Mouse (Mus musculus) neural tube, embryonic 11.5 days (tissue): ENCODE data around the gene Plppr5. TPM values are rescaled to one million over a fixed set of nuclear protein-coding genes. Genes with fewer than 3 reads are reported as not detected.

Source experiments
- ATAC-seq: fragments of 200-750 bp; cut with Nextera tagmentation; 2 replicates; pipeline ENCODE4 v1.8.0; 2017; ENCODE audit warnings: moderate number of reproducible peaks, mild to moderate bottlenecking, moderate TSS enrichment, moderate library complexity; ENCODE audit not compliant: insufficient read depth, low FRiP score, low TSS enrichment
- DNase-seq: peaks from one replicate; pipeline ENCODE4 v3.0.0-alpha.2; 2015; ENCODE audit warnings: low spot score
- H3K27ac ChIP-seq: fragments of 300-500 bp; sonication (generic); 2 replicates; pipeline ENCODE4 v1.5.1; 2014; ENCODE audit warnings: low read depth, mild to moderate bottlenecking, low read length
- H3K27me3 ChIP-seq: fragments of 300-500 bp; sonication (generic); 2 replicates; pipeline ENCODE4 v1.6.1; 2014; ENCODE audit warnings: mild to moderate bottlenecking, low read length, mixed read lengths; ENCODE audit not compliant: control insufficient read depth, insufficient read depth
- H3K36me3 ChIP-seq: fragments of 300-500 bp; sonication (generic); 2 replicates; pipeline ENCODE4 v1.6.1; 2014; ENCODE audit warnings: mild to moderate bottlenecking, low read length, moderate library complexity, mixed read lengths; ENCODE audit not compliant: control insufficient read depth, insufficient read depth
- H3K4me1 ChIP-seq: fragments of 300-500 bp; sonication (generic); 2 replicates; pipeline ENCODE4 v1.6.1; 2014; ENCODE audit warnings: low read length, mixed read lengths; ENCODE audit not compliant: control insufficient read depth, insufficient read depth
- H3K4me2 ChIP-seq: fragments of 300-500 bp; sonication (generic); 2 replicates; pipeline ENCODE4 v1.6.1; 2014; ENCODE audit warnings: low read depth, mild to moderate bottlenecking, moderate library complexity
- H3K4me3 ChIP-seq: fragments of 300-500 bp; sonication (generic); 2 replicates; pipeline ENCODE4 v1.5.1; 2014; ENCODE audit warnings: low read depth, low read length
- H3K9ac ChIP-seq: fragments of 300-500 bp; sonication (generic); 2 replicates; pipeline ENCODE4 v1.6.1; 2014; ENCODE audit warnings: mild to moderate bottlenecking, low read length
- H3K9me3 ChIP-seq: fragments of 300-500 bp; sonication (generic); 2 replicates; pipeline ENCODE4 v1.6.1; 2016; ENCODE audit warnings: low read length; ENCODE audit not compliant: control insufficient read depth
- WGBS: fragments of 180-500 bp; shearing (Covaris S2); extraction: QIAGEN DNeasy Blood & Tissue Kit; methylation state at CpG from one replicate; pipeline ENCODE4 v1.1.7; 2014; 5-methylcytosine and 5-hydroxymethylcytosine counted together
- polyA plus RNA-seq: library from polyadenylated mRNA; unstranded; fragments of >200 nt; fragmentation: Nextera tagmentation; extraction: Ambion mirVana; gene quantifications from 2 replicates; pipeline ENCODE4 v1.2.1, GENCODE M21; 2014

The Plppr5 gene
- polyA plus RNA-seq, 1 experiment from 2014 or later, result 0.24 TPM

- Histone ChIP-seq H3K27ac (no peak overlapping the region), H3K9ac (no peak overlapping the region), H3K27me3 (no peaks in the 10 kb centered on the region), H3K36me3 (no peaks in the 10 kb centered on the region), H3K4me2 (no peak overlapping the region), H3K9me3 (no peaks in the 10 kb centered on the region), H3K4me3 (no peak overlapping the region), H3K4me1 (no peaks in the 10 kb centered on the region)
- ATAC-seq (no peak), DNase-seq (no peak)
- 93% methylated on average over 6 of the region's 6 CpGs for WGBS
These were observed 104.6 kb downstream of the Plppr5 start for GRCm38 (mm10) chr3:117679189-117679588.

GRCm38 (mm10) chr3:117684640-117685039 is 110.0 kb downstream of the Plppr5 start:
- 78% methylated on average over 6 of the region's 6 CpGs for WGBS
- Histone ChIP-seq H3K27ac (no peak overlapping the region), H3K36me3 (no peaks in the 10 kb centered on the region), H3K9me3 (no peaks in the 10 kb centered on the region), H3K4me2 (no peak overlapping the region), H3K9ac (no peak overlapping the region), H3K4me3 (no peak overlapping the region), H3K4me1 (no peaks in the 10 kb centered on the region), H3K27me3 (no peaks in the 10 kb centered on the region)
- ATAC-seq, result no peak
- DNase-seq, result no peak

GRCm38 (mm10) chr3:117686036-117686435 is 111.4 kb downstream of the Plppr5 start:
- ATAC-seq (no peak), DNase-seq (no peak)
- Histone ChIP-seq H3K9ac (no peak overlapping the region), H3K4me3 (no peak overlapping the region), H3K27ac (no peak overlapping the region), H3K36me3 (no peaks in the 10 kb centered on the region), H3K27me3 (no peaks in the 10 kb centered on the region), H3K4me2 (no peak overlapping the region), H3K4me1 (no peaks in the 10 kb centered on the region), H3K9me3 (no peaks in the 10 kb centered on the region)
- 83% methylated on average over 3 of the region's 3 CpGs for WGBS

- Histone ChIP-seq H3K4me2 (no peak overlapping the region), H3K27me3 (no peaks in the 10 kb centered on the region), H3K4me3 (no peak overlapping the region), H3K4me1 (no peaks in the 10 kb centered on the region), H3K9ac (no peak overlapping the region), H3K9me3 (no peaks in the 10 kb centered on the region), H3K27ac (no peak overlapping the region), H3K36me3 (no peaks in the 10 kb centered on the region)
- no peak for ATAC-seq
- no peak for DNase-seq
- 84% methylated on average over 7 of the region's 7 CpGs for WGBS
These were observed 112.0 kb downstream of the Plppr5 start for GRCm38 (mm10) chr3:117686648-117687047.

- no peak overlapping the region for H3K27ac ChIP-seq
- H3K27me3 ChIP-seq, result no peaks in the 10 kb centered on the region
- H3K4me3 ChIP-seq, result no peak overlapping the region
- DNase-seq (no peak), ATAC-seq (no peak)
- 70% methylated on average over 1 of the region's 1 CpGs for WGBS
- no peaks in the 10 kb centered on the region for H3K4me1 ChIP-seq
- no peaks in the 10 kb centered on the region for H3K9me3 ChIP-seq
- H3K9ac ChIP-seq, result no peak overlapping the region
- no peaks in the 10 kb centered on the region for H3K36me3 ChIP-seq
- H3K4me2 ChIP-seq, result no peak overlapping the region
These were observed 120.1 kb downstream of the Plppr5 start for GRCm38 (mm10) chr3:117694736-117695135.

GRCm38 (mm10) chr3:117696350-117696749 is 121.7 kb downstream of the Plppr5 start:
- Histone ChIP-seq H3K9ac (no peak overlapping the region), H3K4me2 (no peak overlapping the region), H3K4me3 (no peak overlapping the region), H3K36me3 (no peaks in the 10 kb centered on the region), H3K9me3 (no peaks in the 10 kb centered on the region), H3K4me1 (no peaks in the 10 kb centered on the region), H3K27ac (no peak overlapping the region), H3K27me3 (no peaks in the 10 kb centered on the region)
- DNase-seq, result no peak
- WGBS, result 88% methylated on average over 5 of the region's 5 CpGs
- ATAC-seq, result no peak

GRCm38 (mm10) chr3:117708788-117709187 is 134.2 kb downstream of the Plppr5 start:
- no peaks in the 10 kb centered on the region for H3K4me1 ChIP-seq
- no peak for DNase-seq
- H3K27ac ChIP-seq, result no peak overlapping the region
- no peaks in the 10 kb centered on the region for H3K9me3 ChIP-seq
- H3K4me2 ChIP-seq, result no peak overlapping the region
- no peaks in the 10 kb centered on the region for H3K27me3 ChIP-seq
- no peak overlapping the region for H3K4me3 ChIP-seq
- no peak for ATAC-seq
- H3K36me3 ChIP-seq, result no peaks in the 10 kb centered on the region
- no peak overlapping the region for H3K9ac ChIP-seq

GRCm38 (mm10) chr3:117716534-117717280 is 142.1 kb downstream of the Plppr5 start:
- Histone ChIP-seq H3K27me3 (no peaks in the 10 kb centered on the region), H3K27ac (no peak overlapping the region), H3K9ac (no peak overlapping the region), H3K4me1 (no peaks in the 10 kb centered on the region), H3K36me3 (no peaks in the 10 kb centered on the region), H3K4me2 (no peak overlapping the region), H3K4me3 (no peak overlapping the region), H3K9me3 (no peaks in the 10 kb centered on the region)
- ATAC-seq (no peak), DNase-seq (no peak)
- WGBS, result 87% methylated on average over 3 of the region's 3 CpGs

- no peak for DNase-seq
- no peaks in the 10 kb centered on the region for H3K9me3 ChIP-seq
- no peak for ATAC-seq
- no peak overlapping the region for H3K4me3 ChIP-seq
- no peak overlapping the region for H3K27ac ChIP-seq
- H3K4me1 ChIP-seq, result no peaks in the 10 kb centered on the region
- H3K27me3 ChIP-seq, result no peaks in the 10 kb centered on the region
- no peak overlapping the region for H3K9ac ChIP-seq
- no peaks in the 10 kb centered on the region for H3K36me3 ChIP-seq
- H3K4me2 ChIP-seq, result no peak overlapping the region
These were observed 148.8 kb downstream of the Plppr5 start for GRCm38 (mm10) chr3:117723390-117723789.
